Mouse (Mus musculus) embryo, embryonic 10.5 days (tissue): ENCODE measurements at regions not wholly inside any gene's neighbourhood (a gene's known extent, or its start where the extent isn't known, plus 50 kb on each side); places are given as distances from the start of the nearest gene placed in this dataset.

Experiments used
- DNase-seq: peaks from one replicate; pipeline ENCODE4 v3.0.0-alpha.2; 2015; ENCODE audit warnings: low spot score

- DNase-seq = no peak
Measured at GRCm38 (mm10) chr6:47354515-47354914, 98.7 kb upstream of the Cul1 start.

- DNase-seq = no peak
Measured at GRCm38 (mm10) chr6:47355500-47355899, 97.7 kb upstream of the Cul1 start.

- DNase-seq = no peak
Measured at GRCm38 (mm10) chr6:47356500-47356899, 96.7 kb upstream of the Cul1 start.

DNA sequence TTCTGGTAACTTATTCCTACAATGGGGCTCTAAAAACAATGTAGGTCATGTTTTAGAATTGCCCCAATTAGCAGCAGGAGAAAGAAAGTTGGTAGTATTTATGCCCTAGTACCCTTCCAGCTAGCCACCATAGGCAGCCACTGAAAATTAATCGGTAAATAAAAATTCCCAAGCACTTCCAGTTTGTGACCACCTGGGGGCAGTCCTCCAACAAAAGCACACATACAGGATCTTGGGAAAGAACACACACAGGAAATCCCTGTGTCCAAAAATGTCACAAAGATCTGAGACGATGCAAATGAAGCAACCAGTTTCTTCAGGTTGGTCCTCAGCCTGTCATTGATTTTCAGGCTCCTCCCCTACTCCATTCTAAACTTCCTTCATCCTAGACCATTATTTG is 94.5 kb upstream of the Cul1 start:
- peak; percentile 70 for DNase-seq

DNA sequence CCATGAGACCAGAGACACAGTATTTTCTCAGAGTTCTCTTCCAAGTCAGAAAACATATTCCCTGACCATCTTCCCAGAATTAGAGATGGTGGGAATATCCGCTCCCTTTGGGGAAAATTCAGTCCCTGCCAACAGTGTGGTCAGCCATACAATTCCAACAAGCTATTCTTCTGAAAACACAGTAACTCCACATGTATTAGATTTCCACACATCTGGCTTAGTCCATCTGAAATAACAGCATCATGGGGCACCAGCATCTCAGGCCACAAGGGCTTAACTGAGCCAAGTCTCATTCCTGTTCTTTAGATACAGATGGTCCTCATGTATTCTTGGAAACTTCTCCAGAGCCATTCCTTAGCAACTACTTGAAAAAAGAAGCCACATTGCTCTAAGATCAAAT is 89.2 kb upstream of the Cul1 start:
- no peak for DNase-seq

- no peak for DNase-seq
Measured at GRCm38 (mm10) chr6:47364556-47364955, 88.6 kb upstream of the Cul1 start.

- DNase-seq = peak; percentile 71
Measured at GRCm38 (mm10) chr6:47365651-47366645, 87.2 kb upstream of the Cul1 start.

DNA sequence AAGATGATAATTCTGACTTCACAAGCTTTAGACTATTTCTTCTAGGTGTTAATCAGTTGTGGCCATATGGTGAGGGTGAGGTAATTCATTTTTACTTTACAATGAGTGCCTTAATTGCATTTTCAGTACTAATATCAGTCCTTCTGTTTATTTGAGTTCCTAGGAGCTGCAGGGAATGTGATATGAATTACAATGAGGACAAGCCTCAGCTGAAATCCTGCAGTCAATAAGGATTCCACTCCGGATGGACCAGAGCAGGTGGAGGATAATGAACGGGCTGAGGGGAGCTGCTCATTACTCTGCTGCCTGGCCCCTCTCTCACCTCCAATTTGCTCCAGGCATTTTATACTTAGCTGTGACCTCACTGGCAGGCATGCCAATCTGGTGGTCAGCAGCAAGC is 85.7 kb upstream of the Cul1 start:
- DNase-seq = no peak

- no peak for DNase-seq
Measured at GRCm38 (mm10) chr6:47375705-47376104, 77.5 kb upstream of the Cul1 start.

DNA sequence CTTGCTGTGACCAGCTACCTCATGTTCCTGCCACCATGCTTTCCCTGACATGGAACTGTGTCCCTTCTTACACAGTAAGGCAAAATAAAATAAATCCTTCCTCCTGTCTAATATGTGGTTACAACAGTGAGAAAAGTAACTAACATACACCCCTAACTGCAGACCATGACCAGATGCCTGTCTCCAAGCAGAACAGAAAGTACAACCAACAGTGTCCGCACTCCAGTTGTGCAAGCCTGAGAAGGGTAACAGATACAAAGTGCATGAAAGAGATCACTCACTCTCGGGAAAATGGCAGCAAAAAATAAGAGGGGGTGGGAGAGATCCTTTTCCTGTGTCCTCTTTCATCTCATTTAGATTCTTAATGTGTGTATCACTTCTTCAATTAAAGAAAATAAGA is 71.7 kb upstream of the Cul1 start:
- DNase-seq = no peak

GRCm38 (mm10) chr6:47386550-47386949 is 66.6 kb upstream of the Cul1 start:
- DNase-seq = no peak

GRCm38 (mm10) chr6:47389908-47390307 is 63.3 kb upstream of the Cul1 start:
- DNase-seq = no peak

GRCm38 (mm10) chr6:47390436-47391002 is 62.7 kb upstream of the Cul1 start:
- DNase-seq = no peak

GRCm38 (mm10) chr6:47391014-47391802 is 62.0 kb upstream of the Cul1 start:
- no peak for DNase-seq

GRCm38 (mm10) chr6:47395465-47396337 is 57.5 kb upstream of the Cul1 start:
- peak; percentile 54 for DNase-seq
